Mouse (Mus musculus) gastrocnemius, postnatal 4 days (tissue): ENCODE results near the gene Gfpt1. TPM values are rescaled to one million over a fixed set of nuclear protein-coding genes. Genes with fewer than 3 reads are reported as not detected.

ENCODE experiments used
- DNase-seq, 2 experiments: peaks; one replicate each; pipeline ENCODE4 v3.0.0; 2021 to 2022; ENCODE audit warnings: low spot score in 2 of 2, mixed read lengths in 2 of 2
- total RNA-seq, 2 experiments: library from RNA; stranded (reverse); gene quantifications; 2 replicates each; pipeline ENCODE4 v1.2.3; 2021

Gene Gfpt1
- total RNA-seq, 2 experiments from 2014 or later: 52.6 TPM

GRCm38 (mm10) chr6:87099671-87100296 is 57.1 kb downstream of the Gfpt1 start:
- peak in 1 of 2 experiments; percentile 49 for DNase-seq

- peak in 1 of 2 experiments; percentile 12 for DNase-seq
Observed at GRCm38 (mm10) chr6:87100297-87101020, 57.8 kb downstream of the Gfpt1 start.

- DNase-seq: peak; percentile 85 to 90
Observed at GRCm38 (mm10) chr6:87101281-87101954, 58.8 kb downstream of the Gfpt1 start.

GRCm38 (mm10) chr6:87101955-87102353 is 59.3 kb downstream of the Gfpt1 start:
- peak in 1 of 2 experiments; percentile 36 for DNase-seq

- peak in 1 of 2 experiments; percentile 73 for DNase-seq
Observed at GRCm38 (mm10) chr6:87102421-87102911, 59.8 kb downstream of the Gfpt1 start.

- DNase-seq: no peak
Observed at GRCm38 (mm10) chr6:87103314-87103713, 60.7 kb downstream of the Gfpt1 start.

GRCm38 (mm10) chr6:87104123-87104796 is 61.6 kb downstream of the Gfpt1 start, which contains the start of gene D6Ertd527e:
Gene D6Ertd527e, plus strand, starts transcription at chr6:87104746.
- peak in 1 of 2 experiments; percentile 13 for DNase-seq

- DNase-seq: no peak
Observed at GRCm38 (mm10) chr6:87111493-87111892, 68.8 kb downstream of the Gfpt1 start.

- DNase-seq: peak in 1 of 2 experiments; percentile 40
Observed at GRCm38 (mm10) chr6:87112125-87112524, 69.5 kb downstream of the Gfpt1 start.

GRCm38 (mm10) chr6:87115981-87116380 is 73.3 kb downstream of the Gfpt1 start:
- no peak for DNase-seq

GRCm38 (mm10) chr6:87116596-87116995 is 74.0 kb downstream of the Gfpt1 start:
- no peak for DNase-seq

- no peak for DNase-seq
Observed at GRCm38 (mm10) chr6:87119066-87119837, 76.6 kb downstream of the Gfpt1 start.

- DNase-seq: no peak
Observed at GRCm38 (mm10) chr6:87119975-87120374, 77.3 kb downstream of the Gfpt1 start.

- no peak for DNase-seq
Observed at GRCm38 (mm10) chr6:87120661-87121060, 78.0 kb downstream of the Gfpt1 start.

GRCm38 (mm10) chr6:87121961-87122360 is 79.3 kb downstream of the Gfpt1 start:
- no peak for DNase-seq

GRCm38 (mm10) chr6:87123406-87123805 is 80.8 kb downstream of the Gfpt1 start:
- no peak for DNase-seq

- no peak for DNase-seq
Observed at GRCm38 (mm10) chr6:87123973-87124372, 81.3 kb downstream of the Gfpt1 start.

- no peak for DNase-seq
Observed at GRCm38 (mm10) chr6:87127049-87127753, 84.6 kb downstream of the Gfpt1 start.

- DNase-seq: no peak
Observed at GRCm38 (mm10) chr6:87129861-87130260, 87.2 kb downstream of the Gfpt1 start.

GRCm38 (mm10) chr6:87130628-87131027 is 88.0 kb downstream of the Gfpt1 start:
- no peak for DNase-seq
